21 mouse cellular contexts compared by ENCODE assay signal in genomic region chr10:18176722-18177121, GRCm38 (mm10). TPM values are rescaled to one million over a fixed set of nuclear protein-coding genes. Genes with fewer than 3 reads are reported as not detected.
"Had no signal": no experiment of that assay in that cellular context is flagged by ENCODE, and none has a peak within 500 bp of the region (broad histone marks: within the 10 kb centered on the region; RNA-seq: fewer than 3 reads in every experiment).

No protein-coding gene starts in this region.

- H3K4me2 ChIP-seq: lung, embryonic 15.5 days; midbrain, embryonic 12.5 days; midbrain, embryonic 15.5 days; neural tube, embryonic 12.5 days had no signal

- H3K9me3 ChIP-seq: lung, embryonic 15.5 days; megakaryocyte, embryonic 14.5 days; midbrain, embryonic 12.5 days; midbrain, embryonic 15.5 days; neural tube, embryonic 12.5 days had no signal

- H3K27me3 ChIP-seq: lung, embryonic 15.5 days; megakaryocyte, embryonic 14.5 days; midbrain, embryonic 12.5 days; midbrain, embryonic 15.5 days; neural tube, embryonic 12.5 days had no signal

- H3K4me1 ChIP-seq: lung, embryonic 15.5 days; midbrain, embryonic 12.5 days; midbrain, embryonic 15.5 days; neural tube, embryonic 12.5 days had no signal

- ATAC-seq: lung, postnatal 0 days; midbrain, embryonic 15.5 days had no signal

- DNase-seq: lung, adult 2 months; lung, postnatal 14 days; lung, postnatal 36 days; right cerebral cortex, postnatal 14 days; right cerebral cortex, postnatal 4 days; spleen, adult 18-20 months; thymus, adult 18-20 months; thymus, postnatal 14 days; thymus, postnatal 36 days had no signal

- H3K36me3 ChIP-seq: lung, embryonic 15.5 days; midbrain, embryonic 12.5 days; midbrain, embryonic 15.5 days; neural tube, embryonic 12.5 days had no signal

- H3K27ac ChIP-seq: liver, embryonic 14.5 days; lung, embryonic 15.5 days; macrophage; midbrain, embryonic 12.5 days; midbrain, embryonic 15.5 days; neural tube, embryonic 12.5 days had no signal

- H3K4me3 ChIP-seq: lung, embryonic 15.5 days; midbrain, embryonic 12.5 days; midbrain, embryonic 15.5 days; neural tube, embryonic 12.5 days had no signal

- H3K9ac ChIP-seq: liver, embryonic 14.5 days; lung, embryonic 15.5 days; midbrain, embryonic 12.5 days; midbrain, embryonic 15.5 days; neural tube, embryonic 12.5 days had no signal

RNA-seq across cellular contexts. Expression of gene Ect2l, which starts 34.0 kb away (rescaled TPM):
- total RNA-seq: monocyte, adult 5-6 weeks; neutrophil, adult 5-6 weeks had no signal
- polyA plus RNA-seq: liver, embryonic 16.5 days; midbrain, embryonic 15.5 days; small intestine, adult 2 months had no signal
